Mouse (Mus musculus): ENCODE measurements around the gene Vav3.

GRCm38 (mm10) chr3:109516372-109516771, 175.9 kb downstream of the Vav3 start:
- no peak for TF ChIP-seq CTCF (IDR thresholded peaks at IDR 0.05; ENCODE audit: borderline replicate concordance, insufficient read depth, low read depth, low read length)
- TF ChIP-seq POLR2A (IDR thresholded peaks at IDR 0.05; ENCODE audit: borderline replicate concordance, insufficient read depth, low read length), result no peak
